Mouse (Mus musculus) megakaryocyte, embryonic 14.5 days (primary cell): ENCODE data around the gene Ppp6r3.

Source experiments
- FLI1 ChIP-seq: IDR thresholded peaks from 2 replicates; pipeline ENCODE4 v1.6.1; 2012; ENCODE audit warnings: low read length, inconsistent platforms, mixed read lengths
- GATA1 ChIP-seq: IDR thresholded peaks from 3 replicates; pipeline ENCODE4 v1.6.1; 2012; ENCODE audit warnings: mixed read lengths, low read length, inconsistent platforms, borderline replicate concordance

DNA sequence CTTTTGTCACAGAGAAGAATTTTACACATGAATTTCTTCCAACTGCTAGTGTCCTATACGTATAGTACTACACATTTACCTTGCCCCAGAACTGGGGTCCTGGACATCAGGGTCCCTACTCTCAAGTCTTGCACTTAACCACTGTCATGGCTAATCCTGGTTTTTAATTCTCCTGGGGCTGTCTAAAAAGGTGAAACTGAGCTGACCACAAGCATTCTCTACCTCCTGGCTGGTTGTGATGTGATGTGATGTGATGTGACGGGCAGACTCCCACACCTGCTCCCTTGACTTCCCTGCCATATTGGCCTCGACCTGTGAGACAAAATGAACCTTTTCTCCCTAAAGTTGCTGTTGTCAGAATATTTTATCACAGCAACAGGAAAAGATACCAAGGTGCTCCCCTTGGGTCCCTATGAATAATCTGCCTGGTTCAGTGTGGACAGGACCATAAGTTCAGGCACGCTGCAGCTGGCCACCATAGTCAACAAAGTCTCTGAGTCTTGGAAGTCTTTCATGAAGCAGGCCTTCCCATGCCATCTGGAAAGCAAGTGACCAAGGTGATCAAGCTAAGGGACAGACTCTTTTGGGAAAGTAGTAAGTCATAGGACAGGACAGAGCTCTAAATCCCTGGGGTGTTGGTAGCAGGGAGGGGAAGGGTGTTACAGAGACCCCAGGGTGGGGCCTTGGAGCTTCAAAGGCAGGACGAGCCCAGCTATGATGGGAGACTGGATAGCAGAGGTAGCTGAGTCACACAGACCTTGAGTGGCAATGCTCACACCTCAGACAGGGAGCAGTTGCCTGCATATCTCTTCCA, 1.1 kb upstream of the Ppp6r3 start:
- TF ChIP-seq GATA1 (no peak), FLI1 (no peak)
